Comparison of ENCODE assay signal across 13 mouse cellular contexts in the genomic region with DNA sequence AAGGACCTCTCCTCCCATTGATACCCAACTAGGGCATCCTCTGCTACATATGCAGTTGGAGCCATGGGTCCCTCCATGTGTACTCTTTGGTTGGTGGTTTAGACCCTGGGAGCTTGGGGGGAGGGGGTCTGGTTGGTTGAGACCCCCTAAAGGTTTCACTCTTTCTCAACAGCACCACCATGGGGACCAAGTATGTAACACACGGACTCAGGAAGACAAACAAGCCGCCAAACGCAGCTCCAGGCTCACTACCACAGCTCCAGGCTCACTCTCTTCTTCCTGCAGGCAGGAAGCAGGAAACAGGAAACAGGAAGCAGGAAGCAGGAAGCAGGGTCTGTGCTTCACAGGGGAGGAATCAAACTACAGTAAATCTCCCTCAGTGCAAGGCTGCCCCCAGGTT.
"Had no signal": no experiment of that assay in that cellular context is flagged by ENCODE, and none has a peak within 500 bp of the region (broad histone marks: within the 10 kb centered on the region; RNA-seq: fewer than 3 reads in every experiment).

No protein-coding gene starts in this region.

- H3K27ac ChIP-seq: midbrain, embryonic 13.5 days; midbrain, embryonic 15.5 days; neural tube, embryonic 12.5 days; stomach, embryonic 15.5 days; stomach, postnatal 0 days had no signal

- H3K36me3 ChIP-seq: midbrain, embryonic 13.5 days; midbrain, embryonic 15.5 days; neural tube, embryonic 12.5 days; stomach, embryonic 15.5 days had no signal

- H3K4me1 ChIP-seq: midbrain, embryonic 13.5 days; midbrain, embryonic 15.5 days; neural tube, embryonic 12.5 days; stomach, embryonic 15.5 days had no signal

- ATAC-seq: midbrain, embryonic 13.5 days; midbrain, embryonic 15.5 days had no signal

- DNase-seq: lung, adult 18-20 months; lung, embryonic 14.5 days; lung, postnatal 10 days; lung, postnatal 4 days; right cerebral cortex, postnatal 14 days; thymus, adult 2 months; thymus, postnatal 25 days; thymus, postnatal 4 days had no signal

- H3K27me3 ChIP-seq: midbrain, embryonic 13.5 days; midbrain, embryonic 15.5 days; neural tube, embryonic 12.5 days; stomach, embryonic 15.5 days had no signal

- H3K4me3 ChIP-seq: midbrain, embryonic 13.5 days; midbrain, embryonic 15.5 days; neural tube, embryonic 12.5 days; stomach, embryonic 15.5 days had no signal

- H3K9me3 ChIP-seq: midbrain, embryonic 13.5 days; midbrain, embryonic 15.5 days; neural tube, embryonic 12.5 days; stomach, embryonic 15.5 days had no signal
